Mouse (Mus musculus) brown adipose tissue, adult 24 weeks (tissue): ENCODE measurements at regions not wholly inside any gene's neighbourhood (a gene's known extent, or its start where the extent isn't known, plus 50 kb on each side); places are given as distances from the start of the nearest gene placed in this dataset.
"Not testable (repeated sequence)": the region's sequence is repeated elsewhere in the genome, so short reads cannot be mapped to it uniquely, and the experiment has no call there.

Experiments used
- H3K27ac ChIP-seq: fragments of 200-500 bp; replicated peaks from 2 replicates; pipeline ENCODE4 v1.5.1; 2012; ENCODE audit warnings: low read depth, mild to moderate bottlenecking, low read length
- H3K4me1 ChIP-seq: fragments of 200-500 bp; 2 replicates; pipeline ENCODE4 v1.6.1; 2012; ENCODE audit warnings: low read length, mixed read lengths; ENCODE audit not compliant: control insufficient read depth, insufficient read depth, insufficient read length
- H3K4me3 ChIP-seq: fragments of 200-500 bp; 2 replicates; pipeline ENCODE4 v1.5.1; 2012; ENCODE audit warnings: low read depth, mild to moderate bottlenecking, low read length, moderate library complexity; ENCODE audit not compliant: insufficient read depth

- H3K27ac ChIP-seq: no peak overlapping the region
- no peak overlapping the region for H3K4me3 ChIP-seq
- H3K4me1 ChIP-seq: no peaks in the 10 kb centered on the region
These were observed 392.2 kb downstream of the Arl4a start for GRCm38 (mm10) chr12:39645581-39645980.

DNA sequence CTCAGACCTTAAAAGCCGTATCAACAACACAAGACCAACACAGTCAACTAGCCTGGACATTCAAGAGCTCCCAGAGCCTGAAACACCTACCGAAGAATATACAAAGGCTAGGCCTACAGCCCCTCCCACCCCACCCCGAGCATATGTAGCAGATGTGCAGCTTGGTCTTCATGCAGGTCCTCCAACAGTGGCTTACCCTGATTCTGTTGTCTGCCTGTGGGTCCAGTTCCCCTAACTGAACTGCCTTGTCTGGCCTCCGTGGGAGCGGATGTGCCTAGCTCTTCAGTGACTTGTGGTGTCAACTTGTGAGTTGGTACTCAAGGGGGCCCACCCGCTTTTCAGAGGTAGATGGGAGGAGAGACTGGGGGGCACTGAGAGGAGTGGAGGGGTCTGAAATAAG lies 398.6 kb downstream of the Arl4a start:
- Histone ChIP-seq H3K27ac (no peak overlapping the region), H3K4me3 (no peak overlapping the region), H3K4me1 (no peaks in the 10 kb centered on the region)

- Histone ChIP-seq H3K27ac (no peak overlapping the region), H3K4me3 (no peak overlapping the region)
These were observed 403.5 kb downstream of the Arl4a start for GRCm38 (mm10) chr12:39634337-39634736.

GRCm38 (mm10) chr12:39621266-39621665 lies 416.6 kb downstream of the Arl4a start:
- no peaks in the 10 kb centered on the region for H3K4me1 ChIP-seq
- H3K4me3 ChIP-seq: no peak overlapping the region
- H3K27ac ChIP-seq: no peak overlapping the region

More at GRCm38 (mm10) chr12:39634337-39634736, 403.5 kb downstream of the Arl4a start:
- no peaks in the 10 kb centered on the region for H3K4me1 ChIP-seq

DNA sequence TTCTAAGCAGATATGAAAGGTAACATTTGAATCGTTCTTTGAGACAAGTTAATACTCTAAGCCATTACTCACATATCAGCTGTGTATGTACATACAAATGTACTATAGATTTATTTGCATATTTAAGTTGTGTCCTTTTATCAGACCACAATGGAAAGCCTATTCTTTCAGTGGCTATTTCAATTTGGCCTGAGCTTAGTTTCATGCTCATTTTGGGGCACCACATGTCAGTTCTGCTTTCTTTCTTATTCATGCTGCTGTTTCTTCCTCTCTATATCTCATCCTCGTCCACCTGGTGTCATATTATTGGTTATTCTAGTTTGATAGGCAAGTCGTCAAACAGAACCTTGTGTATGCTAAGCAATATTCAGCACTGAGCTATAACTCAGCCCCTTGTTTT lies 432.5 kb downstream of the Arl4a start:
- H3K4me1 ChIP-seq: no peaks in the 10 kb centered on the region
- H3K27ac ChIP-seq: no peak overlapping the region
- no peak overlapping the region for H3K4me3 ChIP-seq

GRCm38 (mm10) chr12:39604723-39605122 lies 433.1 kb downstream of the Arl4a start:
- no peak overlapping the region for H3K27ac ChIP-seq
- no peaks in the 10 kb centered on the region for H3K4me1 ChIP-seq
- H3K4me3 ChIP-seq: no peak overlapping the region

GRCm38 (mm10) chr12:39594726-39595125 lies 443.1 kb downstream of the Arl4a start:
- Histone ChIP-seq H3K4me3 (no peak overlapping the region), H3K4me1 (no peaks in the 10 kb centered on the region), H3K27ac (no peak overlapping the region)

- not testable (repeated sequence) for H3K27ac ChIP-seq, H3K4me3 ChIP-seq, H3K4me1 ChIP-seq
These were observed 444.0 kb downstream of the Arl4a start for GRCm38 (mm10) chr12:39593781-39594180.

- Histone ChIP-seq H3K4me1 (no peaks in the 10 kb centered on the region), H3K27ac (no peak overlapping the region), H3K4me3 (no peak overlapping the region)
These were observed 450.5 kb downstream of the Arl4a start for GRCm38 (mm10) chr12:39587204-39587909.

GRCm38 (mm10) chr12:39586163-39586562 lies 451.7 kb downstream of the Arl4a start:
- Histone ChIP-seq H3K4me3 (no peak overlapping the region), H3K27ac (no peak overlapping the region), H3K4me1 (no peaks in the 10 kb centered on the region)

DNA sequence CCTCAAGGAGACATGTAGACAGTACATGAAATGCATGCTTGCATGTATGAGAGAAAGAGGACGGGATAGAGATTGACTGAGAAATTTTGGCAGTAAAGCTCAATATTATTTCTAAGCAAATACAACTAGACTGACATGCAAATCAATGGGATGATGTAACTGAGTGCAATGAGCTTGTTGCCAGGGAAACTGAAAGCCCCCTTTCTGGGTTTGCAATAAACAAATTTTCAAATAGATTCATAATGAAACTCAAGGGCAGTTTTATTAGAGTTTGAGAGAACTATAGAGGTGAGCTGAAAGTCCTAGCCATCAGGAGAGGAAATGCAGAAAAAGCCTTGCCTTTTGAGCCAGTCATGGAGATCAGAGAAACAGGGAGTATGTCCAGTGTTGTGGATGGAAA lies 460.2 kb downstream of the Arl4a start:
- Histone ChIP-seq H3K4me3 (no peak overlapping the region), H3K27ac (no peak overlapping the region), H3K4me1 (no peaks in the 10 kb centered on the region)

- Histone ChIP-seq H3K27ac (no peak overlapping the region), H3K4me1 (no peaks in the 10 kb centered on the region), H3K4me3 (no peak overlapping the region)
These were observed 465.0 kb downstream of the Arl4a start for GRCm38 (mm10) chr12:39572802-39573201.

GRCm38 (mm10) chr12:39572147-39572546 lies 465.7 kb downstream of the Arl4a start:
- no peak overlapping the region for H3K4me3 ChIP-seq
- no peaks in the 10 kb centered on the region for H3K4me1 ChIP-seq
- no peak overlapping the region for H3K27ac ChIP-seq

- no peak overlapping the region for H3K27ac ChIP-seq
- H3K4me3 ChIP-seq: no peak overlapping the region
- H3K4me1 ChIP-seq: no peaks in the 10 kb centered on the region
These were observed 476.9 kb downstream of the Arl4a start for GRCm38 (mm10) chr12:39560734-39561446.

DNA sequence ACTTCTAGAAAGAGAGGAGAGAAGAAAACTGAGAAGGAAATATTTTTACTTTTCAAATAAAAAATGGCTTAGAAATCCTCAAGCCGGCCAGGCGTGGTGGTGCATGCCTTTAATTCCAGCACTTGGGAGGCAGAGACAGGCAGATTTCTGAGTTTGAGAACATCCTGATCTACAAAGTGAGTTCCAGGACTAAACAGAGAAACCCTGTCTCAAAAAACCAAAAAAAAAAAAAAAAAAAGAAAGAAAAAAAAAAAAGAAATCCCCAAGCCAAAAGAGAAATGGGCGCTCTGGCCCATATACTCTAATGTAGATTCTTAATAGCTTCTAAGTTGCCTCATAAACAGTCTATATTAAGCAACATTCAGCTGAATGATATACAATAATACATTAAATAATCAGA lies 479.3 kb downstream of the Arl4a start:
- no peak overlapping the region for H3K4me3 ChIP-seq
- H3K27ac ChIP-seq: no peak overlapping the region
- H3K4me1 ChIP-seq: no peaks in the 10 kb centered on the region

DNA sequence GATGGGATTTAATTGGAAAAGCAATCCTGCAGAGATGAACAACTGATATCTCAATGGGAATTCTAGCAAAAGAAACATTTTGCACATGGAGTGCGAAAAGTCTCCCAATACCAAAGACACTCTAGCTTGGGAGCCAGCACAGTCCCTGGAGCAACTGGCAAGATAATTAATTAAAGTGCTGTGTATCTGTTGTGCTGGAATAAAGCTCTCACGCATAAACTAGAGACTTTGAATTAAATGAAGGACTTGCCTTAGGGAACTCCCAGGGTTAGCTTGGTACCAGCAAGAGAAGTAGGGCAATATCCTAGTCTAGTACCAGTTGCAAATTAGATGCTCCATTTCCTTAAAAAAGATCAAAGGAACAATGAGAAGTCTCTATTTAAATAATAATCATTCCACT lies 501.5 kb downstream of the Arl4a start:
- Histone ChIP-seq H3K4me1 (no peaks in the 10 kb centered on the region), H3K4me3 (no peak overlapping the region), H3K27ac (no peak overlapping the region)
